Mouse (Mus musculus): ENCODE results near the gene Cuedc2.

Cuedc2 gene

DNA sequence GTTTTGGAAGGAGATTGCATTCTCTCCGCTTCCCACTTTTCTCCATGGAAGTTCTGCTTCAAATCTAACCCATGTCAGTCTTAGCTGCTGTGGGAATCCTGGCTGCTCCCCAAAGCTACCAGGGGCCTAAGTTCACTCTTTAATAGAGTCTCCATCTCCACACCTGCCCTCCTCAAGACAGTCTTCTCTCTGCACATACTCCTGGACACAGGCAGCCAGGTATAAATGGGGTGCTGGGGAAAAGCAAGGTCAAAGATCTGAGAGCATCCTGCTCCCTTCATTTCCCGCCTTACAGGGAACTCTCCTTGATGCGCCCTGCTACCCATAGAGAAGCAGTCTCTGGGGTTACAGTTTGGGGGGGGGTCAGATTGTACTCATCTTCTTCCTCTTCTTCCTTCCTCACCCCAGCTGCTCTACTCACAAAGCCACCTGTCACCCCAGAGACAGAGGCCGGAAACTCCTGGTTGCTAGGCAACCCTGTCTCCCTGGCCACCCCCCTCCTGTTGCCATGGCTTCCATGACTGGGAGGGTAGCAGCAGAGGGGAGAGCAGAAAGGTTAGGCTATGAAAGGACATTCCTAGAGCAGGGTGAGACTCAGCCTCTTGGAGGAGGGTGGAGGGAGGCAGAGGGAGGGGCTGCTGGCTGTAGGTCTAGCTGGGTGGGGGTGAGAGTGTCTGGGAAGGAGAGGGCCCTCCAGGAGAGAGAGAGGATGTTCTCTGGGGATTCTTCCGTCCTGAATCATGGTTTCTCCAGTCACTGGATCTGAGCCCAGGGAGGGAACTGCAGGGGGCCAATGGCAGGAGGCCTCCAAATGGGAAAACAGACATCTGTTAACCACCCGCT, 17.2 kb downstream of the Cuedc2 start:
- in situ Hi-C loops (cut with MboI), result no loop called here

DNA sequence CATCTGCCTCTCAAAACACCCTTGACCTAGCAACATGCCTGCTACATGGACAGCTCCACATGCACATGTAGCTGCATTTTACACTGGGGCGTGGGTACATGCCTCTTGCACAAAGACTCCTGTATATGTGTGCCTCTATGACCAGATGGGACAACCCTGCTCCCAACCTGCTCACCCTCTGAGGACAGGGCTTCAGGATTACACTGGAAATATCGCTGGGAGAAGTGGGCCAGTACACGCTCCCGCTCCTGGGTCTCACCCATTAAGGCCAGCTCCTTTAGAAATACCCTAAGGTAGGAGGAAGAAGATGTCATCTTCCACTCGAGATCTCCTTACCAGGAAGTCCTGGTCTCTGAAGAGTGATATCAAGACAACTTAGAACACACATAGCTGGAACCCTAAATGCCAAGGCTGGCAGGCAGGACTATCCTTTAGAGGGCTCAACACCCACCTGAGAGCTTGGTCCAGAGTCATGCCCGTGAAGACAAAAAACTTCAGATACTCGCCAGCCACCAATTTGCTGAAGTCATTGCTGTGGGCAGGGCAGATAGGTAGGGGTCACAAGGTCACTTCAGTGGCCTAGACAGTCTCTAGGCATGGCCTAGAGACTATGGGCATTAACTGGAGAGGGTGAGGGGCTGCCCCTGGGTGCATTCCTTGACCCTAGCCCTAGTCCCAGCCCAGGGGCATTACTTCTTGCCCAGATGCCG, 18.3 kb downstream of the Cuedc2 start:
- in situ Hi-C loops (cut with MboI), result no loop called here

DNA sequence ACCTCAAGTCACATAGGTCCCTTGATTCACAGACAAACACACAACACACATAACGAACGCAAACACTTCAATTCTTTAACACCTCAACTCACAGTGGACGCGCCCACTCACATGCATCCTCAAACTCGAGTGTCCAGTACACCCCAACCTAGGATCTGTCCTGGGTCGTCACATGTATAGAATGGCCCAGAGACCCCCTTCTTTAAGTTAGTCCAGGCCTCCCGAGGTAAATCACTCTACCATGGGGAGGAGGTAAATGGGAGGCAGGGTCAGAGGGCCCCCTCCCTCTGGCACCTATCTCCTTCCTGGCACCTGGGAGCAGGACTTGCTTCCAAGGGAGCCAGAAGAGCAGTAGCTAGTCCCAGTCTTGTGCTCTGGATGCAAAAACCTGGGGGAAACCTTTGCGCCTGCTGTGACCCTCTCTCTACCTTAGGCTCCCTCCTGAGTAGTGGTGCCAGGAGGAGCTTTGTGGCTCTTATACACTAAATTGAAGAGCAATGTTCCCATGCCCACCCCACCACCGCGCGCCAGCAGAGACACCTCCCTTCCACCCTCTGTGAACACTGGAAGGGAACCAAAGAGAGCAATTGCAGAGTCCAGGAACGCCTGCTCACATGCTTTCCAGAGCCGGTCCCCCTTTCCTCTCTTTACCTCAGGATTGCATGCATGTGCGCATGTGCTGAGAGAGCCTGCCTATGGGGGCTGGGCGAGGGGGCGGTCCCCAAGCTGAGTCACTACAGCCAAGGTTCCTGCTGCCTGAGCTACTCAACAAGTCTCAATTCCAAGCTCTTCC, 19.7 kb downstream of the Cuedc2 start:
- in situ Hi-C loops (cut with MboI), result no loop called here

DNA sequence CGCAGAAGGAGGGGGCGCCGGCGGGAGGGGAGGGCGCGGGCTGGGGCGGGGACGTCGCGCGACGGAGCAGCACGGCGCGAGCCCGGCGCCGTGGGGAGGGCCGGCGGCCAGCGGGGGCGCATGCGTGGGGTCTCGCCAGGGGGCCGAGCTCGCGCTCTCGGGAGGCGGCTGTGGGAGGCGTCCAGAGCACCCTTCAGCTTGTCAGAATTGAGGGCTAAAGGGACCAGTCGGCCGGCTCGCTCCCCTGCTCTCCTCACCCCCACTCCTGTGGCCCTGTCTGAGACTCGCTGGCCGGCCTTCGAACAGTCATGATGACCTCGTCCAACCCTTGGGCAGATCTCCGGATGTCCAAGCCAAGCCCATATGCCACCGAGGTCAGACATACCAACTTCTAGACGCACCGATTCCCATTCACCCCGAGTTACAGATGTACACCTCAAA, 20.5 kb downstream of the Cuedc2 start:
- in situ Hi-C loops (cut with MboI), result no loop called here

DNA sequence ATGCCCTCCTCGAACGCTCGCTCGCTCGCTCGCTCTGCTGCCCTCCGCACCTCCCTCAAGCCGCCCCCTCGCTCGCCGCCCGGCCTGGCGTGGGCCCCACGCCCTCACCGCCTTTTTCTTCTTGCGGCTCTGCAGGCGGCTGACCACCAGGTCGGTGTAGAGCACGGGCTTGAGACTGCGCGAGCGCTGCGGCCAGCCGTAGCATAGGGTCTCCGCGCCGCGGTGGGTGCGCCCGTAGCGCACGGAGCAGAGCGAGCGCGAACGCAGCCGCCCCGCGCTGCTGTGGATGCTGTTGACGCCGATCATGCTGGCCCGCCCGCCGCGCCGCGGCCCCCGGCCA, 21.0 kb downstream of the Cuedc2 start:
- in situ Hi-C loops (cut with MboI), result no loop called here

DNA sequence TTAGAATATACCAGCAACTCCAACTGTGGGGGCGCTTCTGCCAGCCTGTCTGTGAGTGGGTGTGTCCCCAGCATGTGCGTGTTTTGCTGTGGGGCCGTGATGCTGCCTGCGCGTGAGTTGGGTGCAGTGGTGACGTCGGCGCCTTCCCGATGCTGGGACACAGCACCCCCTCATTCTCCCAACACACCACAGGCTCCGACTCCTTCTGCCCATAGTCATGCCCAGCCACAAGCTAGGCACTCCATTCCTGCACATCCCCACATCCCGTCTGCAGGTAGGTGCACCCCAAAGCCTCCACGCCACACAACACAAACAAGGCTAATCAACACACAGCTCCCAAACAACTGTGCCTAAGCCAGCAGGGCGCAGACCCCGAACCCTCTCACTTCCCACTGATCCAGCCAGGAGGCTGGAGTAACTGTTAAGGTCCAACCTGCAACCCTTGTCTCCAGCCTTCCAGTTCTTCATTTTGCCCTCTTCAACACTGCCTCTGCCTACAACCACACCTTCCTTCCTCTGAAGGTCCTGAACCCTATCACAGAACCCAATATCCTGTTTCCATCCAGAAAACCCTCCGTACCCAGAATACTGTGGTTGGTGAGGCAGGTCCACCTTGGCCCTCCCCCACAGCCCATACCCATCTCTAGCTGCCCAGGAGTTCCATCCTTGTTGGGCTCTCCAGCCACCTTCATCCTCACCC, 21.5 kb downstream of the Cuedc2 start:
- in situ Hi-C loops (cut with MboI), result no loop called here

DNA sequence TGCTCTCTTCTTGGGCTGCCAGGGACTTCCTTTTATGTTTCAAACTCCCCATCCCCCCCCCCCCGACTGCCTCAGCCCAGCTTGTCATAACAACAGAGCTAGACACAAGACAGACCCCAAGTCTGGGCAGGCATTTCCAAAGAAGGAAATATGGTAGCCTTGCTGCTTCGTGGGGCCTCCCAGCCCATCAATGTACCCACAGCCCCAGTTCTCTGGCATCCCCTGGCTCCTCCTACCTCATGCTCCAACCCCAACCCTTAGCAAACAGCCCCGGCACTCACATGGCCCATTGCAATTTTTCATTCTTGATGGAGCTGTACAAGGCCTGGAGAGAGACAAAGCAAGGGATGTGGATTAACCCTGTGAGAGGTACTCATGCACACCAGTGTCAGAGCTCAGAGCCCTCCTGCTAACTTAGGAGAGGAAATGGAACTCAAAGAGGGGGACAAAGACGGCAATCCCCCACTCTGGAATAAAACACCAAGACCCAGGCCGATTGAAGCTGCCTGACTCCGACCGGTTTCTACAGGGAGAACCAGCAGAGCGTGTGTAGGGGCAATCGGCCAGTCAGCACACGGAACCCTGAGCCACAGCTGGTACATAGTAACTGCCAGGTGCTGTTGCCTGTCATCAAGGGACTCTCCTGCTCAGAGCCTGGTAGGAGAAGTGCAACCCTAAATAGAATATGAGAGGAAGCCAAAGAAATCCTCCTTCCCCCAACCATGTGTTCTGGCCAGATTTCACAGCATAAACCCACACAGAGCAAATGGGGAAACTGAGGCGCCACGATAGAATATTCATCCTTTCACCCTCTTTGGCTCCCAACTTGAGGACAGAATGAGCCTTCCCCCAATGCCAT, 22.5 kb downstream of the Cuedc2 start:
- in situ Hi-C loops (cut with MboI), result no loop called here

DNA sequence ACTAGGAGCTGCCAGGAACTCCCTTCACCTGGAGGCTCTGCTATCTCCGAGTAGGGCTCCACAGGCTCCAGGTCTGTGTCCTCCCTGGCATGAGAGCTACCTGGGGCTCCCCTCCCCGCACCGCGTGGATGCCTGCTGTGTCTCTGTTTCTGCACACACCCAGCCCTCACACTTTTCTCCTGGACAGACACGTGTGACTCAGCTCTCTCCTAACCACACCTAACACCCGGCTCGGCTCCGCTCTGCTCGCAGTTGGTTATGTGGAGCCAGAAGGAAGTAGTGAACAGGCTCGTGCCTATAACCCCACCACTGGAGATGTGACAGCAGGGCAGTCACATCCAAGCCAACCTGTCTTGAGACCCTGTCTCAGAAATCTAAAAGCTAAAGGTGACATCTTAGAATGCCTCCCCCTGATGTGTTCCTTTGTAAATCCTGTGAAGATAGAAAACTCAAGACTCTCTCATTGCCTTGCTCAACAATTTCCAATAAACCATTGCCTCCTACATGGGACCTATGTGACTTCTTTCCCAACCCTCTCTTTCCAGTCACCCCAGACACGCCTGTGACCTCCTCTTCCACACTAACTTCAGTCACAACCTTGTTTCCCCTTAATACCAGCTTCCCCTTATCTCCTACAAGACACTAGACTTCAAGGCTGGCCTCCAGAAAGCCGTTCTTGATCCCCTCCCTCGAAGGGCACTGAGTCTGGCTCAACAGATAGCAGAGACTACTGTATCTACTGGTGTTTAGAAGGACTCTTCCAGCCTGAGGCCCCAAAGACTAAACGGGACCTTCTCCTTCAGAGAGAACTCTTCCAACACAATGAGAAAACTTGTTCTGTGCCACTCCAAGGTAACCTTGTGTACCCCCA, 23.4 kb downstream of the Cuedc2 start:
- in situ Hi-C loops (cut with MboI), result no loop called here

DNA sequence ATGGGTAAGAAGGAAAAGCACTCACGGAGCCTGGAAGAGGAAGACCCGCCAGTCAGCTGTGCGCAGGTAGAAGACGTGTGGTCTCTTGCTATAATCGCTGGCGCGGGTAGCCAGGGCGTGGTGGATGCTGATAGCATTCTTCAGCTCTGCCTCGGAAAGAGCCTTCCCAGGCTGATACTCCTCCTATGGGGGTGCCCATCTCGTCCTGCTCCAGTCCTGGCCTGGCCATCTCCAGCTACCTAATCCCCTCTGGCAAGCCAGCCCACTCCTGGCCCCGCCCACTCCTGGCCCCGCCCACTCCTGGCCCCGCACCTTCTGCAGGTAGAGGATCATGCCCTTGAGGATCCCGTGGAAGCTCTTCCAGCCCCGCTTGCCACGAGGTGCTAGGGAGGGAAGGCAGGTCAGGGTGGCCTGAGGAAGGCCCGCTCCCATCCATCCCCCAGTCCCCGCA, 24.3 kb downstream of the Cuedc2 start:
- in situ Hi-C loops (cut with MboI), result no loop called here

DNA sequence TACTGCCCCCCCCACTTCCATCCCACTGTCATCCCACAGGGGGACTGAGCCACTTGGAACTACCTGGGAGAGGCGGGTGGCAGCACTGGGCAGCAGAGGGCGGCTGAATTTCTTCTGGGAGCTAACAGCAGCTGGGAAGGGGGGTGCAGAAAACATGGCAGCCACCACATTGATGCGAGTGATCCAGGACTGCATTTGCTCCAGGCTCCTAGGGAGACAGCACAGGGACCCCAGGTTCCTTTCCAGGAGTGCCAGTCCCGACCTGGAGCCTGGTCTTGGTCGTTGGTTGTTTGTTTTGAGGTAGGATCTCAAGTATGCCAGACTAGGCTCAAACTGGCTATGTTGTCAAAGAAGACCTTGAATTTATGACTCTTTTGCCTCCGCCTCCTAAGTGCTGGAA, 24.9 kb downstream of the Cuedc2 start:
- in situ Hi-C loops (cut with MboI), result no loop called here

DNA sequence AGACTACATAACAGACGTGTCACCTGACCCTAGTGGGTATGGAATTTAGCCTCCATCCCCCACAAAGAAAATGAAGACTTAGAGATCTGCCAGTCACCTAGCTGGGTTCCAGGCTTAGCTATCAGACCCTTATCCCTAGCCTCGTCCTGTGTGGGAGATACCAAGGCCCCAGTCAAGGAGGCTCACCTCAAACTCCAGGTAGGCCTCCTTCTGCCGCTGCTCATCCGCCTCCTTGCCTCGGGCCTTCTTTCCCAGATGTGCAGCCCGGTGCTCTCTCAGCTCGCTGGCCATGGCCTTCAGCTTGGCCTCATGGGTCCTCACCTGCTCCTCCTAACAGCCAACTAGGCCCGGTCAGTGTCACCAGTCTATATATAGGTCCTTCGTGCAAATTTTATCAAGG, 25.4 kb downstream of the Cuedc2 start:
- in situ Hi-C loops (cut with MboI), result no loop called here

DNA sequence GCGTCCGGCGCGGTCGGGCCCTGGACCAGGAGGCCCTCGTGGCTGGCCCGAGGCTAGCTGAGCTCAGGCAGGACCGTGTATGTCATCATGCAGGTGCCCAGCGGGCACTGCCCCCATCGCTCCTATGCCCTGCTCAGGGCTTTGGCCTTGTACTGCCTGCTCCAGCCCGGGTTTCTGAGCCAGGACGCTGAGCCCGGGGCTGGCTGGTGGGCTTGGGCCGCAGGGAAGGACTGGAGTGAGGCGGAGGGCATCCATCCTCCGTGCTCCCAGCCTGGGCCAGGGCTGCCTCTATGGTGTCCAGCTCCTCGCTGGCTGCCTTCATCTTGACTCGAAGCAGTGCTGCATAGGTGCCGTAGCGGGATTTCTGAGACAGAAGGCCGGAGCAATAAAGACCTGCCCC, 25.9 kb downstream of the Cuedc2 start:
- in situ Hi-C loops (cut with MboI), result no loop called here

DNA sequence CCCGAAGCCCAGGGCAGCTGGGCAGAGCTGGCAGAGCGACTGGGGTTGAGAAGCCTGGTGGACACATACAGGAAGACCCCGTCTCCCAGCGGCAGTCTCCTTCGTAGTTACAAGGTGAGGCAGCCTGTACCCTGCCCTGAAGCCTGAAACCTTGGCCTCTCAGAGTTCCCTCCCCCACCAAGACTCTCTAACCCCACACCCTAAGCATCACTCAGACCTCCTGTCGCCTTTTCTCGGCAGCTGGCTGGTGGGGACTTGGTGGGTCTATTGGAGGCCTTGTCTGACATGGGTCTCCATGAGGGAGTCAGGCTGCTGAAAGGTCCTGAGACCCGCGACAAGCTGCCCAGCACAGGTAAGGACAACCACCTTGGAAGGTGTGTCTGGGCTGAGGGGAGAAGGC, 27.2 kb downstream of the Cuedc2 start:
- in situ Hi-C loops (cut with MboI), result no loop called here

DNA sequence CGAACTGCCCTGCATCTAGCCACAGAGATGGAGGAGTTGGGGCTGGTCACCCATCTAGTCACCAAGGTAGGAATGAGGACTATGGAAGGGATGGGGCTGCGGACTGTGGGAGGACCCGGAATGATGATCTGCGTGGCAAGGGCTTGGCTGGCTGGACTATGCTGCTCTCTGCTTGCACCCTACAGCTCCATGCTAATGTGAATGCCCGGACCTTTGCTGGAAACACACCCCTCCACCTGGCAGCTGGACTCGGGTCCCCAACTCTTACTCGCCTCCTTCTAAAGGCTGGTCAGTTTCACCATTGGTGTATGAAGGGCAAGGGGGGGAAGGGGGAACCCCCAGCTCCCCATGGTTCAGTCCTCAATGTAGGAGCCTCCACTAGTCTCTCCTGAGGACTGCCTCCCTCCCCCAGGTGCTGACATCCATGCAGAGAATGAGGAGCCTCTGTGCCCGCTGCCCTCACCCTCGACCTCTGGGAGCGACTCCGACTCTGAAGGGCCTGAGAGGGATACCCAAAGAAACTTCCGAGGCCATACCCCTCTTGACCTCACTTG, 28.1 kb downstream of the Cuedc2 start:
- in situ Hi-C loops (cut with MboI), result no loop called here

DNA sequence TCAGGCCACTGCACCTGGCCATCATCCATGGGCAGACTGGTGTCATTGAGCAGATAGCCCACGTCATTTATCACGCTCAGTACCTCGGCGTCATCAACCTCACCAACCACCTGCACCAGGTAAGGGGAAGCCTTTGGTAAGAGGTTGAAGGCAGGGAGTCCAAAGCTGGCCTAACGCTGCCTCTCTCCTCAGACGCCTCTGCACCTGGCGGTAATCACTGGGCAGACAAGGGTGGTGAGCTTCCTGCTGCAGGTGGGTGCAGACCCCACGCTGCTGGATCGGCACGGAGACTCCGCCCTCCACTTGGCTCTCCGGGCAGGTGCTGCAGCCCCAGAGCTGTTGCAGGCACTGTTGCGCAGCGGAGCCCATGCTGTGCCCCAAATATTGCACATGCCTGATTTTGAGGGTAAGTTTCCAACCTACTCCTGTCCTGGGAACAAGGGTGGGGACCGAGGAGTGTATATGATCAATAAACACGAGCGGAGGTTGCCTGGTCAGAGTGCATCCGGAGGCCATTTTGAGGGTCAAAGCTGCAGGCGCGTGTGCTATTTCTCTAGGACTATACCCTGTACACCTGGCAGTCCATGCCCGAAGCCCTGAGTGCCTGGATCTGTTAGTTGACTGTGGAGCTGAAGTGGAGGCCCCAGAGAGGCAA, 28.7 kb downstream of the Cuedc2 start:
- in situ Hi-C loops (cut with MboI), result no loop called here

DNA sequence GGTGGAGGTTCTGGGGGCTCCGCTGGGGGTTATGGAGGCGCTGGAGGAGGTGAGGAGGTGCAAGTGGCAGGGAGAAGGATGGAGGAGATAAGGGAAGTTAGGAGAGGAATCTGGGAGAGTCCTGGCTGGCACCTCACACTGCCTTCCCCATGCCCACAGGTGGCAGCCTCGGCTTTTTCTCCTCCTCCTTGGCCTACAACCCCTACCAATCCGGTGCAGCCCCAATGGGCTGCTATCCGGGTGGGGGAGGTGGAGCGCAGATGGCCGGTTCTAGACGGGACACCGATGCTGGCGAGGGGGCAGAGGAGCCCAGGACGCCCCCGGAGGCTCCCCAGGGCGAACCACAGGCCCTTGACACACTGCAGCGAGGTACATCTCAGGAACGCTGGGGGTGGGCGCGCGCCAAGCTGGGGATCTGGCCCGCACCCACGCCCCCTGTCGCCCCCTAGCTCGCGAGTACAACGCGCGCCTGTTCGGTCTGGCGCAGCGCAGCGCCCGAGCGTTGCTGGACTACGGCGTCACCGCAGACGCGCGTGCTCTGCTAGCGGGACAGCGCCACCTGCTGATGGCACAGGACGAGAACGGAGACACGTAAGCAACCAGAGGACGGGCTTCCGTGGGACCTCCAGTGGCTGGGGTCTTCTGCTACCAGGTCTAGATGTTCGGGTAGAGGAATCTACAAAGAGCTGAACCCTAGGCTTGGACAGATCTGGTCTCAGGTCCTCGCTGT, 29.6 kb downstream of the Cuedc2 start:
- in situ Hi-C loops (cut with MboI), result no loop called here

DNA sequence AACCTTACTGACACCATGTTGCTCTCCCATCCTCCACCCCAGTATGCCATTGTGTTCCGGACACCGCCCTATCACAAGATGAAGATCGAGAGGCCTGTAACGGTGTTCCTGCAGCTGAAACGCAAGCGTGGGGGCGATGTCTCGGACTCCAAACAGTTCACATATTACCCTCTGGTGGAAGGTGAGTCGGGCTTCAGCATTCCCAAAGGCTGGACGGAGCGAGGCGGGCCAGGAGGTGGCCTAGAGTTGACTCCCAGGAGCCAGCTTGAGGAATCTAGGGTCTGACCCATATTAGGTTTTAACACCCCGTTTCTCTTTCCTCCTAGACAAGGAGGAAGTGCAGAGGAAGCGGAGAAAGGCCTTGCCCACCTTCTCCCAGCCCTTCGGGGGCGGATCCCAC, 30.2 kb downstream of the Cuedc2 start:
- in situ Hi-C loops (cut with MboI), result no loop called here

DNA sequence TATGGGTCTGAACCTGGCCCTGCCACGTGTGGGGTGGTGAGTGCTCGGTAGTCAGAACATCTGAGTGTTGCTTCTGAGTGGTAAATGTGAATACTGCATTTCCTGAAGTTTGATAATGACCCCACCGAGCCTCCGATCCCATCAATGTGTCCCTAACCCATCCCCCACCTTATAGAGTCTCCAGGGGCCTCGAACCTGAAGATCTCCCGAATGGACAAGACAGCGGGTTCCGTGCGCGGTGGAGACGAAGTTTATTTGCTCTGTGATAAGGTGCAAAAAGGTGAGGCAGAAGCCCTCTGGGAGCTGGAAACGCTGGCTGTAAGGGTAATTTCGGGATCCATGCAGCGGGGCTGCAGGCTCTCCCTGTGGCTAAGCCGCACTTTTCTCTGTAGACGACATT, 30.7 kb downstream of the Cuedc2 start:
- in situ Hi-C loops (cut with MboI), result no loop called here

All from mature B cell (primary cell).